Mouse (Mus musculus) liver, embryonic 11.5 days (tissue): ENCODE measurements around the gene Col23a1. TPM values are rescaled to one million over a fixed set of nuclear protein-coding genes. Genes with fewer than 3 reads are reported as not detected.

ENCODE experiments used
- ATAC-seq: fragments of 200-750 bp; cut with Nextera tagmentation; replicated peaks from 2 replicates; pipeline ENCODE4 v1.8.0; 2017; ENCODE audit warnings: moderate number of reproducible peaks, mild to moderate bottlenecking, moderate TSS enrichment, moderate library complexity; ENCODE audit not compliant: low FRiP score
- DNase-seq: peaks from one replicate; pipeline ENCODE4 v3.0.0-alpha.2; 2017; ENCODE audit warnings: low spot score
- H3K27ac ChIP-seq: fragments of 300-500 bp; sonication (generic); 2 replicates; pipeline ENCODE4 v1.5.1; 2014; ENCODE audit warnings: mild to moderate bottlenecking, low read depth, low read length, control low read depth
- H3K27me3 ChIP-seq: fragments of 300-500 bp; sonication (generic); replicated peaks from 2 replicates; pipeline ENCODE4 v1.6.1; 2014; ENCODE audit warnings: low read length, mixed read lengths; ENCODE audit not compliant: control insufficient read depth, insufficient read depth
- H3K36me3 ChIP-seq: fragments of 300-500 bp; sonication (generic); 2 replicates; pipeline ENCODE4 v1.6.1; 2014; ENCODE audit warnings: mild to moderate bottlenecking, low read length, moderate library complexity, mixed read lengths; ENCODE audit not compliant: control insufficient read depth, insufficient read depth
- H3K4me1 ChIP-seq: fragments of 300-500 bp; sonication (generic); replicated peaks from 2 replicates; pipeline ENCODE4 v1.6.1; 2014; ENCODE audit warnings: low read length, mixed read lengths; ENCODE audit not compliant: control insufficient read depth, insufficient read depth
- H3K4me2 ChIP-seq: fragments of 300-500 bp; sonication (generic); 2 replicates; pipeline ENCODE4 v1.6.1; 2014; ENCODE audit warnings: mild to moderate bottlenecking, control low read depth, moderate library complexity
- H3K4me3 ChIP-seq: fragments of 300-500 bp; sonication (generic); 2 replicates; pipeline ENCODE4 v1.5.1; 2014; ENCODE audit warnings: low read depth, low read length, control low read depth
- H3K9ac ChIP-seq: fragments of 300-500 bp; sonication (generic); 2 replicates; pipeline ENCODE4 v1.6.1; 2014; ENCODE audit warnings: low read depth, low read length, control low read depth
- H3K9me3 ChIP-seq: fragments of 300-500 bp; sonication (generic); 2 replicates; pipeline ENCODE4 v1.6.1; 2016; ENCODE audit warnings: low read length, inconsistent platforms, mixed read lengths; ENCODE audit not compliant: control insufficient read depth
- WGBS: fragments of 180-500 bp; shearing (Covaris S2); extraction: QIAGEN DNeasy Blood & Tissue Kit; methylation state at CpG from one replicate; pipeline ENCODE4 v1.1.7; 2014; 5-methylcytosine and 5-hydroxymethylcytosine counted together
- polyA plus RNA-seq: library from polyadenylated mRNA; unstranded; fragments of >200 nt; fragmentation: Nextera tagmentation; extraction: Ambion mirVana; gene quantifications from 2 replicates; pipeline ENCODE4 v1.2.1, GENCODE M21; 2014

Col23a1 gene
- polyA plus RNA-seq = 1.6 and 2.0 TPM in 2 replicates

DNA sequence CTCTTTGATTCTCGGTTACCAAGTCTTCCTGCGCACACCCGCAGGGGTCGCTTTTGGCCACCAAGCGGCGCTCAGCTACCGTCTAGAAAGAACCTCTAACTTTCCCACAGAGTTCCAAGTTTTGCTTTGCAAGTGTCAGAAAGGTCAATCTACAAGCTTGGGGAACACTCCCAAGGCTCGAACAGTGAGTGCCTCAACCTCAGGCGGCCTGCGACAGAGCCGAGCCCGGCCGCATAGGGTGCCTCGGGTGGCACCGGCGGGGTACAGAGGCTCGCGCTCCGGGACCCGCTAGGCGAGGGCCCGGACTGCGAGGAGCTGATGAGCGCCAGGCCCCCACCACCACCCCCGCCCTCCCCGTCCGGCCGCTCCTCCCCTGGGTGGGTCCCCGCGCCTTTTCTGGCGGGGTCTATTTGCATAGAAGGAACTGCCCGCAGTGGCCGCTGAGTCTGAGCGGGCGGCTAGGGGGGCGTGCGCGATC is at the start of gene Col23a1:
Gene Col23a1, plus strand, starts transcription at position 357 of the 478 bp plus-strand sequence.
- Histone ChIP-seq H3K4me2 (peak within 1 kb of the TSS; percentile 89), H3K27me3 (peaks cover 18% of the 10 kb centered on the region), H3K27ac (no peak within 1 kb of the TSS)

DNA sequence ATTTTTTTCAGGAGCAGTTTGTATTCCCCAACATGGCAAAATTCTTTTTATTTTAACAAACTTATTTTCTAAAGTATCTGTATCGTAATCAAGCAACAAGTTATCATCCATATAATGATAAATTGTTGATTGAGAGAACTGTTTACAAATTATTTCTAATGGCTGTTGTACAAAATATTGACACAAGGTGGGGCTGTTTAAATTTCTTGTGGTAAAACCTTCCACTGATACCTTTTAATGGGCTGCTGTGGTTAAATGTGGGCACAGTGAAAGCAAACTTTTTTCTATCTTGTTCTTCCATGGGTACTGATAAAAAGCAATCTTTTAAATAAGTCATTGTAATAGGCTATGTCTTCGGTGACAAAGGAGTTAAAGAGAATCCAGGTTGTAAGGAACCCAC is 46.8 kb upstream of the Col23a1 start:
- Histone ChIP-seq H3K36me3 (no peaks in the 10 kb centered on the region), H3K4me1 (no peaks in the 10 kb centered on the region), H3K27me3 (no peaks in the 10 kb centered on the region), H3K9ac (no peak overlapping the region), H3K27ac (no peak overlapping the region), H3K4me3 (no peak overlapping the region), H3K4me2 (no peak overlapping the region), H3K9me3 (no peaks in the 10 kb centered on the region)
- ATAC-seq (no peak), DNase-seq (no peak)
- WGBS = 72% methylated on average over 2 of the region's 2 CpGs

More for the DNA sequence above, at the start of gene Col23a1:
- DNase-seq (peak; percentile 82), ATAC-seq (peak; percentile 84)
- Histone ChIP-seq H3K9me3 (no peaks in the 10 kb centered on the region), H3K4me1 (no peaks in the 10 kb centered on the region; the same call in 1 of the 2 replicates), H3K9ac (peak within 1 kb of the TSS; percentile 58), H3K4me3 (peak within 1 kb of the TSS; percentile 66), H3K36me3 (no peaks in the 10 kb centered on the region)
- under 1% methylated on average over 35 of the region's 38 CpGs for WGBS

DNA sequence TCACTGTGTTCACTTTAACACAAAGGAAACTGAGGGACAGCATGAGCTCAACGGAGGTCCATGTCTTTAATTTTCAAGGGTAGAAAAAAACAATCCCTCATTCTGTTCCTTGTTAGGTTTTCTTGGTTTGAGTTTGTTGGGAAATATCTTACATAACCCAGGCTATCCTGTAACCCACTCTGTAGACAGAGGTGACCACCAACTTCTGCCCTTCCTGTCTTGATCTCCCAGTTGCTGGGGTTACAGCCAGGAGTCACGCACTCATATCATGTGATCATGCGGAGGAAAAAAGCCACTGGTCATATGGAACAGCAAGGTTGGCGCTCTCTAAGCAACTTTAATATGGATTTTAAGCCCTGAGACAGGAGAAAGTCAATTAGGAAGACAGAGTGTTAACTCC is 32.7 kb upstream of the Col23a1 start:
- Histone ChIP-seq H3K27ac (no peak overlapping the region), H3K4me1 (peaks cover 3% of the 10 kb centered on the region; the same call in 1 of the 2 replicates), H3K4me3 (no peak overlapping the region), H3K9ac (no peak overlapping the region), H3K9me3 (no peaks in the 10 kb centered on the region), H3K4me2 (no peak overlapping the region), H3K36me3 (no peaks in the 10 kb centered on the region), H3K27me3 (no peaks in the 10 kb centered on the region)
- DNase-seq (no peak), ATAC-seq (no peak)
- 82% methylated on average over 4 of the region's 4 CpGs for WGBS

DNA sequence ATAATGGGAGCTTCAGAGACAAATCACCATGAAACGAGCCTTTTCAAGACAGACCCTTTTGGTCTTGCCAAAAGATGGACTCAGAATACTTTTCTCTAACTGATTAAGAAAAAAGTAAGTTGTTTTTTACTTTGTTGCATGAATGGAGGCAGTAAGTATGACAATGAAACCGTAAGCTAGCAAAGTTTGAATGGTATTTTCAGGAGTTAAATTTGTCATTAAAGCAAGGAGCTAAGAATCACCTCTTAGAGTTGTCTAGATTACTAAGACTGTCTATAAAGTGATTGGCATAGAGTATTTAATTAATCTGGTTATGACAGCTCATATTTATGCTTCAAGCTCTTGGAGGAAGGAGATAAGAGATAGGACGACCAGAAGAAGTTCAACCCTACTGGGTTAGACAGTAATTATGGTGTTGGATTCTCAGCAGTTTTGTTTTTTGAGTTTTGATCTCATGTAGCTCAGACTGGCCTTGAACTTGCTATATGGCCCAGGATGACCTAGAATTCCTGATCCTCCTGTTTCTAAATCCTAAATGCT is 28.0 kb upstream of the Col23a1 start, which contains the start of gene Clk4:
Gene Clk4, plus strand, starts transcription at position 51 of the 540 bp plus-strand sequence.
- Histone ChIP-seq H3K9me3 (no peaks in the 10 kb centered on the region), H3K27me3 (no peaks in the 10 kb centered on the region), H3K27ac (peak within 1 kb of the TSS; percentile 84), H3K4me3 (peak within 1 kb of the TSS; percentile 96), H3K9ac (peak within 1 kb of the TSS; percentile 69), H3K4me2 (peak within 1 kb of the TSS; percentile 95), H3K4me1 (peaks cover 20% of the 10 kb centered on the region), H3K36me3 (0 out of 2 replicates have a peak, but pooled peaks cover 2% of the 10 kb centered on the region)
- DNase-seq (no peak), ATAC-seq (no peak)
- WGBS = 65% methylated on average over 3 of the region's 3 CpGs

DNA sequence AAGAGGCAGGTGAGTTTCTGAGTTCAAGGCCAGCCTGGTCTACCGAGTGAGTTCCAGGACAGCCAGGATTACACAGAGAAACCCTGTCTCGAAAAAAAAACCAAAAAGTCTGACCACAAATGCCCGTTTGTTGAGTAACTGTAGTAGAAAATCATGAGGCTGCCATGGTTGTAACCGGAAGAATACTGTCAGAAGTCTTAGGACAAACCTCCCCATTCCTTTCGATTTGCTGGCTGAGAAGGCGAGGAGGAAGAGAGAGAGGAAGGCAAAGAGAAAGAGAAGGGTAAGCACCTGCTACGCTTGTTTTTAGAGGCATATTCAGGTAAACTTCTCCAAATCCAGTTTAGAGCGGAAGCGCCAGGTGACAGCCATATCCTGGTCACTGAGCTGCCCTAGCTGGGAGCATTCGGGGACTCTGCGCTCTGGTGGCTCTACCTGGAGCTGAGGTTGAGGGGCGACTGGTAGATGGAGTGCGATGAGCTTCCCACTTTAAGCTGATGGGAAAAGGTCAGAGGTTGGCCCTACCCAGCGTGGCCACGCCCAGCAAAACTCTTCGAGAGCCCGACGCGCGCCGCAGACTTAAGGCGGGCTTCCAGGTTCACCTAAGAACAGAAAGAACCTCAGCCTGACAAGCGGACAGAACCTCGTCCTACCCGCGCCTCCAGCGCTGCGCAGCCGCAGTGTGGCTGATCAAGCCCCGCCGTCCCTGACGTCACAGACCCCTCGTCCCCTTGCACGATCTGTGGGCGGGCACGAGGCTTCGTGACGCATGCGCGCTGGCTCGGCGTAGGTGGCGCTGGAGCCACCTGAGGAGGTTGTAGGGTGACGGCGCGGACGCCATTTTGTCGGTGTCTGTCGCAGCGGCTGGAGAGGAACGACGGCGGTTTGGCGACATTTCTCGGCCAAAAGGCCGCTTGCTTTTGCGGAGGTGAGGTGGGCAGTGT is 27.1 kb upstream of the Col23a1 start, which contains the start of gene BC049762:
Gene BC049762, minus strand, starts transcription at position 705 of the 944 bp plus-strand sequence.
- Histone ChIP-seq H3K27ac (peak within 1 kb of the TSS; percentile 84), H3K9me3 (no peaks in the 10 kb centered on the region), H3K4me2 (peak within 1 kb of the TSS; percentile 95), H3K9ac (peak within 1 kb of the TSS; percentile 98), H3K4me1 (peaks cover 20% of the 10 kb centered on the region), H3K4me3 (peak within 1 kb of the TSS; percentile 96), H3K36me3 (0 out of 2 replicates have a peak, but pooled peaks cover 4% of the 10 kb centered on the region), H3K27me3 (no peaks in the 10 kb centered on the region)
- peak; percentile 98 for DNase-seq
- WGBS = 6% methylated on average over 57 of the region's 57 CpGs
- ATAC-seq = peak; percentile 94

DNA sequence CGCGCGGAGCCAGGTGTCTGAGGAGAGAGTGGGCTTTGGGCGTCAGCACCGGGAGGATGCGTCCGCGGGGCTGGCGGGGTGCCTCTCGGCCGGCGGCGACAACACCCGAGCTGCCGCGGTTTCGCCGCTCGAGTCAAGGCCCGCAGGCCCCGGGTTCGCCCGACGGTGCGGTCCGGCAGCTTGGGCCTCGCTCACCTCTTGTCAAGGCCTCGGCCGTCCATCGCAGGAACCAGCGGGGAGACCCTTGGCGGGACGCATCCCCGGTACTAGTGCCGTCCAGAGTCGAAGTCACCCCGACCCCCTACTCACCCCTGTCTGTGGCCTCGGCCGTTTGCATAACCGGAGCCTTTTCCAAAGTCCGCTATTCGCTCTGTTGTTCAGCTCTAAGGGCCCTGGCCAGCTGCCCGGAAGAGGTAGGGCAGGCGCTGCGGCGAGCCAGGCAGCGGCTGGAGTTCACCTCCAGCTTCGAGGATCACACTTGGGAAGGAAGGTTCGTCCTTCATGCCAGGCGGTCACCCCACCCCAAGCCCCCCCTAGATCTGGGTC is 26.4 kb upstream of the Col23a1 start:
- Histone ChIP-seq H3K27ac (peak overlapping the region; percentile 84), H3K4me2 (peak overlapping the region; percentile 95), H3K4me1 (peaks cover 20% of the 10 kb centered on the region), H3K27me3 (no peaks in the 10 kb centered on the region), H3K9me3 (no peaks in the 10 kb centered on the region), H3K4me3 (peak overlapping the region; percentile 96), H3K36me3 (0 out of 2 replicates have a peak, but pooled peaks cover 4% of the 10 kb centered on the region), H3K9ac (peak overlapping the region; percentile 98)
- DNase-seq (no peak), ATAC-seq (peak; percentile 44; the same call in 1 of the 2 replicates)
- under 1% methylated on average over 50 of the region's 50 CpGs for WGBS

- Histone ChIP-seq H3K4me3 (peak overlapping the region; percentile 96), H3K9me3 (no peaks in the 10 kb centered on the region), H3K4me1 (peaks cover 20% of the 10 kb centered on the region), H3K36me3 (peaks cover 4% of the 10 kb centered on the region; the same call in 1 of the 2 replicates), H3K4me2 (peak overlapping the region; percentile 95), H3K27me3 (no peaks in the 10 kb centered on the region), H3K27ac (peak overlapping the region; percentile 19; the same call in 1 of the 2 replicates), H3K9ac (peak overlapping the region; percentile 98)
- 9% methylated on average over 6 of the region's 6 CpGs for WGBS
- ATAC-seq (no peak), DNase-seq (no peak)
Observed at GRCm38 (mm10) chr11:51264352-51264751, 25.4 kb upstream of the Col23a1 start.

- Histone ChIP-seq H3K27me3 (no peaks in the 10 kb centered on the region), H3K4me3 (peak overlapping the region; percentile 96), H3K9ac (0 out of 2 replicates have a peak overlapping the region, but pooled peaks have one; percentile 98), H3K27ac (no peak overlapping the region), H3K36me3 (peaks cover 7% of the 10 kb centered on the region; the same call in 1 of the 2 replicates), H3K9me3 (no peaks in the 10 kb centered on the region), H3K4me2 (peak overlapping the region; percentile 95), H3K4me1 (peaks cover 20% of the 10 kb centered on the region)
- DNase-seq = no peak
- no peak for ATAC-seq
- WGBS = 55% methylated on average over 3 of the region's 3 CpGs
Observed at GRCm38 (mm10) chr11:51265326-51265725, 24.4 kb upstream of the Col23a1 start.
